Mouse (Mus musculus): ENCODE data around the gene Gm12117. TPM values are rescaled to one million over a fixed set of nuclear protein-coding genes. Genes with fewer than 3 reads are reported as not detected.

Gene Gm12117
- polyA plus RNA-seq (2015; fragmentation: Nextera tagmentation; extraction: Ambion mirVana): not detected in 2 replicates

GRCm38 (mm10) chr11:33276637-33277036 is at the start of gene Gm12117:
Gene Gm12117, minus strand, starts transcription at chr11:33276737.
- no peak within 1 kb of the TSS for H3K4me2 ChIP-seq
- no peak within 1 kb of the TSS for H3K27ac ChIP-seq (replicated peaks)
- no peak within 1 kb of the TSS for H3K9ac ChIP-seq
- ATAC-seq (ENCODE audit: insufficient read depth): no peak
- no peaks in the 10 kb centered on the region for H3K36me3 ChIP-seq (replicated peaks)
- no peak within 1 kb of the TSS for H3K4me3 ChIP-seq (replicated peaks)
- no peaks in the 10 kb centered on the region for H3K27me3 ChIP-seq
- H3K4me1 ChIP-seq (replicated peaks): no peaks in the 10 kb centered on the region
- 69% methylated on average over 3 of the region's 3 CpGs for WGBS (ENCODE audit: insufficient replicate concordance)
- H3K9me3 ChIP-seq (replicated peaks): no peaks in the 10 kb centered on the region

GRCm38 (mm10) chr11:33319006-33319611 is 42.6 kb upstream of the Gm12117 start:
- Histone ChIP-seq H3K4me1 (replicated peaks) (no peaks in the 10 kb centered on the region), H3K9me3 (replicated peaks) (no peaks in the 10 kb centered on the region), H3K9ac (no peak overlapping the region), H3K4me2 (no peak overlapping the region), H3K27ac (replicated peaks) (no peak overlapping the region), H3K27me3 (no peaks in the 10 kb centered on the region), H3K4me3 (replicated peaks) (no peak overlapping the region), H3K36me3 (replicated peaks) (no peaks in the 10 kb centered on the region)
- no peak for ATAC-seq (ENCODE audit: insufficient read depth)
- WGBS (ENCODE audit: insufficient replicate concordance): 73% methylated on average over 7 of the region's 7 CpGs

GRCm38 (mm10) chr11:33309566-33309965 is 33.0 kb upstream of the Gm12117 start:
- Histone ChIP-seq H3K9ac (no peak overlapping the region), H3K27me3 (no peaks in the 10 kb centered on the region), H3K4me3 (replicated peaks) (no peak overlapping the region), H3K4me1 (replicated peaks) (no peaks in the 10 kb centered on the region), H3K36me3 (replicated peaks) (no peaks in the 10 kb centered on the region), H3K4me2 (no peak overlapping the region), H3K9me3 (replicated peaks) (no peaks in the 10 kb centered on the region), H3K27ac (replicated peaks) (no peak overlapping the region)
- 68% methylated on average over 4 of the region's 4 CpGs for WGBS (ENCODE audit: insufficient replicate concordance)
- ATAC-seq (ENCODE audit: insufficient read depth): no peak

- H3K4me1 ChIP-seq (replicated peaks): no peaks in the 10 kb centered on the region
- ATAC-seq (ENCODE audit: insufficient read depth): no peak
- WGBS (ENCODE audit: insufficient replicate concordance): 75% methylated on average over 8 of the region's 8 CpGs
- no peaks in the 10 kb centered on the region for H3K27me3 ChIP-seq
- H3K9me3 ChIP-seq (replicated peaks): no peaks in the 10 kb centered on the region
- no peak overlapping the region for H3K4me3 ChIP-seq (replicated peaks)
- H3K27ac ChIP-seq (replicated peaks): no peak overlapping the region
- no peaks in the 10 kb centered on the region for H3K36me3 ChIP-seq (replicated peaks)
- no peak overlapping the region for H3K4me2 ChIP-seq
- no peak overlapping the region for H3K9ac ChIP-seq
Observed at GRCm38 (mm10) chr11:33300859-33301258, 24.3 kb upstream of the Gm12117 start.

- no peaks in the 10 kb centered on the region for H3K9me3 ChIP-seq (replicated peaks)
- no peak overlapping the region for H3K4me2 ChIP-seq
- H3K27me3 ChIP-seq: no peaks in the 10 kb centered on the region
- no peak overlapping the region for H3K27ac ChIP-seq (replicated peaks)
- H3K9ac ChIP-seq: no peak overlapping the region
- no peak overlapping the region for H3K4me3 ChIP-seq (replicated peaks)
- H3K36me3 ChIP-seq (replicated peaks): no peaks in the 10 kb centered on the region
- 67% methylated on average over 11 of the region's 11 CpGs for WGBS (ENCODE audit: insufficient replicate concordance)
- H3K4me1 ChIP-seq (replicated peaks): no peaks in the 10 kb centered on the region
- ATAC-seq (ENCODE audit: insufficient read depth): no peak
Observed at GRCm38 (mm10) chr11:33299371-33299770, 22.8 kb upstream of the Gm12117 start.

- Histone ChIP-seq H3K36me3 (replicated peaks) (no peaks in the 10 kb centered on the region), H3K9me3 (replicated peaks) (no peaks in the 10 kb centered on the region), H3K4me2 (no peak overlapping the region), H3K4me1 (replicated peaks) (no peaks in the 10 kb centered on the region), H3K4me3 (replicated peaks) (no peak overlapping the region), H3K27ac (replicated peaks) (no peak overlapping the region), H3K27me3 (no peaks in the 10 kb centered on the region), H3K9ac (no peak overlapping the region)
- WGBS (ENCODE audit: insufficient replicate concordance): 79% methylated on average over 8 of the region's 8 CpGs
- ATAC-seq (ENCODE audit: insufficient read depth): no peak
Observed at GRCm38 (mm10) chr11:33297121-33297520, 20.6 kb upstream of the Gm12117 start.

- H3K9me3 ChIP-seq (replicated peaks): no peaks in the 10 kb centered on the region
- no peaks in the 10 kb centered on the region for H3K27me3 ChIP-seq
- no peak overlapping the region for H3K4me2 ChIP-seq
- H3K9ac ChIP-seq: no peak overlapping the region
- WGBS (ENCODE audit: insufficient replicate concordance): 35% methylated on average over 3 of the region's 3 CpGs
- no peaks in the 10 kb centered on the region for H3K4me1 ChIP-seq (replicated peaks)
- no peak overlapping the region for H3K4me3 ChIP-seq (replicated peaks)
- no peak overlapping the region for H3K27ac ChIP-seq (replicated peaks)
- no peaks in the 10 kb centered on the region for H3K36me3 ChIP-seq (replicated peaks)
- ATAC-seq (ENCODE audit: insufficient read depth): no peak
Observed at GRCm38 (mm10) chr11:33295422-33295821, 18.9 kb upstream of the Gm12117 start.

- Histone ChIP-seq H3K9ac (no peak overlapping the region), H3K4me2 (no peak overlapping the region), H3K27me3 (no peaks in the 10 kb centered on the region), H3K36me3 (replicated peaks) (no peaks in the 10 kb centered on the region), H3K27ac (replicated peaks) (no peak overlapping the region), H3K9me3 (replicated peaks) (no peaks in the 10 kb centered on the region), H3K4me1 (replicated peaks) (no peaks in the 10 kb centered on the region), H3K4me3 (replicated peaks) (no peak overlapping the region)
- 38% methylated on average over 6 of the region's 6 CpGs for WGBS (ENCODE audit: insufficient replicate concordance)
- no peak for ATAC-seq (ENCODE audit: insufficient read depth)
Observed at GRCm38 (mm10) chr11:33294063-33294462, 17.5 kb upstream of the Gm12117 start.

GRCm38 (mm10) chr11:33278571-33278970 is 2.0 kb upstream of the Gm12117 start:
- H3K4me3 ChIP-seq (replicated peaks): no peak overlapping the region
- no peak overlapping the region for H3K4me2 ChIP-seq
- no peaks in the 10 kb centered on the region for H3K4me1 ChIP-seq (replicated peaks)
- WGBS (ENCODE audit: insufficient replicate concordance): 67% methylated on average over 2 of the region's 2 CpGs
- no peaks in the 10 kb centered on the region for H3K27me3 ChIP-seq
- H3K36me3 ChIP-seq (replicated peaks): no peaks in the 10 kb centered on the region
- H3K9me3 ChIP-seq (replicated peaks): no peaks in the 10 kb centered on the region
- H3K9ac ChIP-seq: no peak overlapping the region
- no peak overlapping the region for H3K27ac ChIP-seq (replicated peaks)
- no peak for ATAC-seq (ENCODE audit: insufficient read depth)

GRCm38 (mm10) chr11:33274816-33275215 is 1.7 kb downstream of the Gm12117 start:
- WGBS (ENCODE audit: insufficient replicate concordance): 54% methylated on average over 3 of the region's 3 CpGs
- Histone ChIP-seq H3K4me3 (replicated peaks) (no peak overlapping the region), H3K4me1 (replicated peaks) (no peaks in the 10 kb centered on the region), H3K4me2 (no peak overlapping the region), H3K9me3 (replicated peaks) (no peaks in the 10 kb centered on the region), H3K27me3 (no peaks in the 10 kb centered on the region), H3K27ac (replicated peaks) (no peak overlapping the region), H3K36me3 (replicated peaks) (no peaks in the 10 kb centered on the region), H3K9ac (no peak overlapping the region)
- ATAC-seq (ENCODE audit: insufficient read depth): no peak

GRCm38 (mm10) chr11:33274294-33274693 is 2.2 kb downstream of the Gm12117 start:
- H3K4me1 ChIP-seq (replicated peaks): no peaks in the 10 kb centered on the region
- no peak overlapping the region for H3K27ac ChIP-seq (replicated peaks)
- H3K9ac ChIP-seq: no peak overlapping the region
- ATAC-seq (ENCODE audit: insufficient read depth): no peak
- H3K27me3 ChIP-seq: no peaks in the 10 kb centered on the region
- no peaks in the 10 kb centered on the region for H3K36me3 ChIP-seq (replicated peaks)
- no peak overlapping the region for H3K4me3 ChIP-seq (replicated peaks)
- no peak overlapping the region for H3K4me2 ChIP-seq
- no peaks in the 10 kb centered on the region for H3K9me3 ChIP-seq (replicated peaks)
- WGBS (ENCODE audit: insufficient replicate concordance): 51% methylated on average over 1 of the region's 1 CpGs

GRCm38 (mm10) chr11:33240295-33240694 is 36.2 kb downstream of the Gm12117 start:
- no peak overlapping the region for H3K27ac ChIP-seq (replicated peaks)
- no peak overlapping the region for H3K4me2 ChIP-seq
- no peak overlapping the region for H3K4me3 ChIP-seq (replicated peaks)
- ATAC-seq (ENCODE audit: insufficient read depth): no peak
- no peaks in the 10 kb centered on the region for H3K4me1 ChIP-seq (replicated peaks)
- H3K36me3 ChIP-seq (replicated peaks): no peaks in the 10 kb centered on the region
- no peaks in the 10 kb centered on the region for H3K27me3 ChIP-seq
- WGBS (ENCODE audit: insufficient replicate concordance): 73% methylated on average over 3 of the region's 3 CpGs
- H3K9me3 ChIP-seq (replicated peaks): no peaks in the 10 kb centered on the region
- no peak overlapping the region for H3K9ac ChIP-seq

All from liver, embryonic 15.5 days (tissue).